Mouse (Mus musculus) liver, postnatal 0 days (tissue): ENCODE measurements around the gene Gpr108.

Experiments used
- CTCF ChIP-seq: sonication (generic); IDR thresholded peaks from 2 replicates; pipeline ENCODE4 v1.5.1; 2016; ENCODE audit warnings: antibody characterized with exemption, low read depth
- EP300 ChIP-seq: IDR thresholded peaks from 2 replicates; pipeline ENCODE4 v1.6.1; 2016; ENCODE audit warnings: antibody characterized with exemption, low read depth, mild to moderate bottlenecking

GRCm38 (mm10) chr17:57211501-57211900, 36.7 kb downstream of the Gpr108 start:
- TF ChIP-seq EP300 (no peak), CTCF (no peak)
